Mouse (Mus musculus): ENCODE measurements around the gene Ugt1a6a.

Gene Ugt1a6a

DNA sequence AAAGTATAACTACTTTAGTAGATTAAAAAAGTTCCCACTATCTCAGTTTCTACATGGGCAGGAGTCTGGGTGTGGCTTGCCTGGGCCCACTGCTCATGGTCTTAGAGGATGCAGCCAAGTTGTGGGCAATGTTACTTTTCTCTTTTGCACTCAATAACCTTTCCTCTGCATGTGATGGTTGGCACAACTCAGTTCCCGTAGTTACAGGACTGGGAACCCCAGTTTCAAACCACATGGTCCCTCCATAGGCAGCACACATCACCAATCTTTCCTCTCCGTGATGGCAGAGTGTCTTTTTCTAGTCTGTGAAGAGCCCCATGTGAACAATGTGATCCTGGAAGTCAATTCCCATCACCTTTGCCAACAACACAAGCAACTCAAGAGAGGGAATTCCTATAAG is 92.9 kb downstream of the Ugt1a6a start:
- intact Hi-C loops (cut with DNase I), result no loop called here

GRCm38 (mm10) chr1:88228121-88228520 is 93.5 kb downstream of the Ugt1a6a start:
- intact Hi-C loops (cut with DNase I), result no loop called here

- intact Hi-C loops (cut with DNase I), result no loop called here
Measured at GRCm38 (mm10) chr1:88229566-88229965, 95.0 kb downstream of the Ugt1a6a start.

DNA sequence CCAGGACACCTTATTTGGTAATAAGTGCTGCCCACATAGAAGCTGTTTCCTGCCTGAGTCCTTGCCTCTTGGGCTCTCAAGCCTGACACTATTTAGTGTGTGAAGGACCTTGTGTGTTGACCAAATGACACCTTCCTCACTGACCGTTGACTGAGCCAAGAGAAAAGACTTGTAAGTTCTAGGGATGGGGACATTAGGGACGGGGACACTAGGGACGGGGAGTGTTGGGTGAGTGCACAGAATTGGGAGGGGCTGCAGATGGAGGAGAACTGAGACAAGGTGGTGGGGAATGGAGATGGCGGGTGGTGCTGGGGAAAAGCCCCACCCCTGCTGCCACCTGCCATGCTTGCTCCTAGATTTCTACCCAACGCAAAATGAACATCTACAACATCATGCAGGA is 95.4 kb downstream of the Ugt1a6a start:
- intact Hi-C loops (cut with DNase I), result no loop called here

GRCm38 (mm10) chr1:88230421-88230820 is 95.8 kb downstream of the Ugt1a6a start:
- intact Hi-C loops (cut with DNase I), result no loop called here

GRCm38 (mm10) chr1:88230981-88231802 is 96.6 kb downstream of the Ugt1a6a start:
- intact Hi-C loops (cut with DNase I), result no loop called here

DNA sequence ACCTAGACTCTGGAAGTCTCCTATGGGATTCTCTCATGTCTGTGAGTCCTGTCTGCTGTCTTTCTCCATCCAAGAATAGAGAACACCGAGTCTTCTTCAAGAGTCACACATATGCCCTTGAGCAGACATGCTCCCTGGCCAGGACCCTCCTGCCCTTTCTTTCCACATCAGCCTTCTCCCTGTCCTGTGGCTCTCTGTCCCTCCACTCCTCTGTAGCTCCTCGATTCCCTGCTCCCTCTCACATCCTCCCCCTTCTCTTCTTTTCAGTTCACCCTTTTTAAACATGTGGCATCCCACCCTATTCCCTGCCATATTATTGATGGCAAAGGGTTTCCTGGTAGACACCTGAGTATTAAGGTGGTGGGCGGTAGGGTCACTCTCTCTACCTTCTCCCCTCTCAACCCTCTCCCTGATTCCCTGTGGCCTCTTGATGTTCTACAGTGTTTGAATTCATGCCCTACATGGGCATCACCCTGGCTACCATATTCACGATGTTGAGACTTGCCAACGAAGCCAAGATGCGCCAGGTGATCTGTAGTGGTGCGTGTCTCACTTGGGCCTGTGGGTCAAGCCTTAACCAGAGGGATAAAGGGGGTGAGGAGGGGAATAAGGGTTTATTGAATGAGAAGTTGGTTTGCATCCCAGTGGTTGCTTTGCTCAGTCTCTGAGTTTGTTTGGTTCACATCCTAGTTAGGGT is 97.3 kb downstream of the Ugt1a6a start:
- intact Hi-C loops (cut with DNase I), result no loop called here

DNA sequence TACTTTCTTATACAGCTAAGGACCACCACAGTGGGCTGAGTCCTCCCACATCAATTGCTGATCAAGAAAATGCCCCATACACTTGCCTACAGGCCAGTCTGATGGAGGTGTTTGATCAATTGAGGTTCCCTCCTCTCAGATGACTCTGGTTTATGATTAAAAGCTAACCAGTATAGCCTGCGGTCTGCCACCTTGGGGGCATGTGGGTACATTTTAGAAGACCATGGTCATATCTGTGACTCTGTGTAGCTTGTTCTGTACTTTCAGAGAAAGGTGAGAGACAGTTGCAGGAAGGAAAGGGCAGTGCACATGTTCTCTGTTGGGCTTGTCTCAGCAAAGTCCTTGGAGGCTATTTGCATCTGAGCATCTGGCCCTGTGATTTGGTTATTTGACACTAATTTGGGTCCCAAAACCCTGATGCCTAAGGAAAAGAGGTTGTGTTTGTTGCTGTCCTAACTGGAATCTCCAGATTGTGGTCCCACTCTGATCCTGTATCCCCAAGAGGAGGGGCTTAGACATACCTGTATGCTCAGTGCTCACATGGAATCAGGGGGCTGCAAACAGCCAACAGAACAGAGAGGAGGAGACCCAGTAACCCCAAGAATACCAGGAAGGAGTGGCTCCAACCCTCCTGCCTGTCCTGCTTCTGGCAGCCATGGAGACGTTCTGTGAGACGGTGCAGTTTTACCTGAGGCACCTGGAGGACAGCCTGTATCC is 98.2 kb downstream of the Ugt1a6a start:
- intact Hi-C loops (cut with DNase I), result no loop called here

- intact Hi-C loops (cut with DNase I), result no loop called here
Measured at GRCm38 (mm10) chr1:88233421-88234247, 99.0 kb downstream of the Ugt1a6a start.

GRCm38 (mm10) chr1:88234248-88234610 is 99.6 kb downstream of the Ugt1a6a start:
- intact Hi-C loops (cut with DNase I), result no loop called here

DNA sequence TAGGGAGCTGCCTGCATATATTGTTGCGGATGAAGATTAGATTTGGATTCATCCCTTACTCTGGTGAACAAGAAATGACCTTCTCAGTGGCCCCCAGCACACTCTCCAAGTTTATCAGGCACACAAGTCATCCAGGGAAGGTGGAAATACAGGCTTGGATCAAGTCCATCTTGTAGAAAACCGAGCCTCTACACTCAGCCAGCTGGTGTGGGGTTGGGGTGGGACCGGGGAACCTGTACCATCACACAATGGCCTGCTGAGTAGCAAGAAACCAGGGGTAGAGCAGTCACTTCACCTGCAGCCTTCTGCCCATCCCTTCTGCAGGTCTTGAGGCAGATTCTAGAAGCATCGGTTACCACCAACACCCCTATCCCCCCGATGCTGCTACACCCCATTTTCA is 100.0 kb downstream of the Ugt1a6a start:
- intact Hi-C loops (cut with DNase I), result no loop called here

DNA sequence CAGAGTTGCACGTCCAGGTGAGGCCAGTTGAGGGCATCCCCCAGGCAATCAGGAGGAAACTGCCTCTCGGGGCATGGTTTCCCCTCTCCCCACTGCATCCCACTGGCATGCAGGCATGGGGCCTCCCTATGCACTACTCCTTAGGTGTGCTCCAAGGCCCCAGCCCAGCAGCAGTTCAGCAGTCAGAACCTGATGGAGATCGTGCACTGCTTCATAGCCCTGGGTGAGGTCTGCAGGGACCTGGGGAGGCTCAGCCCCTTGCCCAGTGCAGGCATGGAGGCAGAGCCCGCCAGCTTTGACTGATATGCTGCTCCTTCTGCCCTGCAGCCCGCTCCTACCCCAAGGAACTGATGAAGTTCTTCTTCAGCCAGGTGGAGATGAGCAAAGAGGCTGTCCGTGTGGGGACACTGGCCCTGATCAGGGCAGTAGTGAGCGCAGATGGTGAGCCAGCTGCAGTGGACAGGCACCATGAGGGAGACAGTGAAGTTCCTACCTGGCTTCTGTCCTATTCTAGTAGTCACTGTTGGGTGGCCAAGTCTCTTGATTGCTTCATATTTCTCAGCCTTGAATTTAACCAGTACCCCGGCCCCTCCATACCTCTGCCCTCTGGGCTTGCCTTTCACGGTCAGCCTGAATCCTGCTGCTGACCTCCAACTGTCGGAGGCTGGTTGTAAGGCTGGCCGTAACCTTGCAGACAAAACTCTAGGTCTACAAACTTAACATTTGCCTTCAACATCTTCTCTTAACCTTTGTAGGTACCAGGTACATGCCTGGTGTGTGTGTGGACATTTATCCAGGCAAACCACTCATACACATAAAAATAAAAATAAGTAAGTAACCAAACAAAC is 100.7 kb downstream of the Ugt1a6a start:
- intact Hi-C loops (cut with DNase I), result no loop called here

DNA sequence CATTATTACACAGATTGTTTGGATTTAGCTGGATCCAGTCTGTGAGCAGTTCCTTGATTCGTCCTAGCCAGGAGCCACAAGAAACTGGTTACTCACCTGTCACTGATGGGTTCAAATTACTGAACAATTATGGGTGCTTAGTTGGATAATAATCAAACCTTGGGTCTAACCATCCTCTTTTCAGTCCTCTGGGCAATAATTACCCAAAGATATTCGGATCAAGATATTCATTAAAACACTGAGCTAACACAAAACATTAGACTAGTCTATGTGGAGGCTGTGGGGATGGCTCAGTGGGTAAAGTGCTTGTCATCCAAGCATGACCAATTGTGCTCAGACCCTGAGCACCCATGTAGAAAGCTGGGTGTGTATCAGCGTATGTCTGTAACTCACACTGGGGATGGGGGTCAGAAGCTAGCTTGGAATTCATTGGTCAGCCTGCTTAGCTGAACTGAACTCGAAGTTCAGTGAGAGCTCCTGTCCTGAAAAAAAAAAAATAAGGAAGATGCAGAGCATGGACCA is 101.3 kb downstream of the Ugt1a6a start:
- intact Hi-C loops (cut with DNase I), result no loop called here

DNA sequence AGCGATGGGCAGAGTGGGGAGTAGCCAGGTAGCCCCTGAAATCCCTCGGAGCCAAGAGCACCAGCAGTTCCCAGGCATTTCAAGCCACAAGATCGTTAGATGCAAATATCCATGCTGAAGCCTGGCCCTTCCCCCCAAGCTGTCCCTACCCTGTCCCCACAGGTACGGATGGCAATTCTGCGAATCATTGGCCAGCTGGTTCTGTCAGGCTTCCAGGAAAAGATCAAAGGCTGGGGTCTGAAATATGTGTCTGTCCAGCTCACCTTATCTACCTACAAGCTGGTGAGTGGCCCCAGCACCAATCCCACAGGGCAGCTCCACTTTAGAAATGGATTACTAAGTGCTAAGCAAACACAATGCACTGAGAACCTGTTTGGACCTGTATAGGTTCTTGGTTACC is 102.7 kb downstream of the Ugt1a6a start:
- intact Hi-C loops (cut with DNase I), result no loop called here

GRCm38 (mm10) chr1:88238771-88239170 is 104.2 kb downstream of the Ugt1a6a start:
- intact Hi-C loops (cut with DNase I), result no loop called here

DNA sequence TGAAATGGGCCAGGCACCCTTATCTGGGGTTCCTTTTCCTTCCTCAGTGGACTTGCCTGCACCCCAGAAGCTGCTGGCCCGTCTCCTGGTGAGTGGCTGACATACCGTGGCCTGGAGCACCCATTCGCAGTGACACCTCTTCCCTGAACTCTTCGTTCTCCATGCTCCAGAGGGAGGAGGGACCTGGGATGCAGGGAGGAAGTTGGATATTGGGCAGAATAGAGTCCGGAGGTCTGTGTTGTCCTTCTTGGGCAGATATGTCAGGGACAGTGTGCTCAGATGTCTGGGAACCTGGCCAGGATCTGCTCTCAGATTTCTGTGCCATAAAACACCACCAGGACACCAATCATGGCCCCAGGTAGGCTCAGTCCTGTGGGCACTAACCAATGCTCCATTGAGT is 105.5 kb downstream of the Ugt1a6a start:
- intact Hi-C loops (cut with DNase I), result no loop called here

DNA sequence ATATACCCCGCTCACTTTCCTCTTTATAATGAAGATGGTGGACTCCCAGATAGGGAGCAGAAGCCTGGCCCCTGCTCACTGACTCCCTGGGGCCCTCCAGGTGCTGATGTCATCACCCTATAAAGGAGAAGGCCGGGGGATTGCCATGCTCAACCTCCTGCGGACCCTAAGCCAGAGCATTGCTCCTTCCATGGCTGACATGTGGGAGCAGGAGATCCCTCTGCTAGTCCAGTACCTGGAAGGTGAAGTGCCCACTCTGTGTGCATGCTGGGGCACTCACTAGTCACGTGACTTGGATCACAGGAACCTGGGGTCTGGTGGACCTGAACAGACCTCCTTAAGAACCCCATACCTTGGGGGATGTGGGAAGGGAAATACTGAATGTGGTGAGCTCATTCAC is 106.0 kb downstream of the Ugt1a6a start:
- intact Hi-C loops (cut with DNase I), result no loop called here

- intact Hi-C loops (cut with DNase I), result no loop called here
Measured at GRCm38 (mm10) chr1:88243861-88244260, 109.3 kb downstream of the Ugt1a6a start.

DNA sequence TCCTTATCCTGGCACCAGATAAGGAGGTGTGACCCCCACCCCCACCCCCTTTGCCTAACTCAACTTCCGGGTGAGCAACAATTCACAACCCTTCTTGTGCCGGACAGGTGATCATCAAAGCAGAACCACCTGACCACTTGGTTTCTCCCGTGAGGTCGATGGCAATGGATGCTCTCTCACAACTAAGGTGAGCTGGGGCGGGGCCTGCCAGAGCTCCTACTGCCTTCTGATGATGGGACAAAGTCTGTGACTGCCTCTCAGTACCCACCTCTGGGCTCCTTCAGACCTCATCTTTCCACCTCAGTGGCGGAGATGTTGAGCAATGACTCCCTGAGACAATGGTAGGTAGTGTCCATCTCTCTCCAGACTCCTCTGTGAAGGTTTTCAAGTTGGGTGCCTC is 111.3 kb downstream of the Ugt1a6a start:
- intact Hi-C loops (cut with DNase I), result no loop called here

- intact Hi-C loops (cut with DNase I), result no loop called here
Measured at GRCm38 (mm10) chr1:88246386-88246785, 111.8 kb downstream of the Ugt1a6a start.
